Mouse (Mus musculus): ENCODE measurements around the gene Fndc3b.

The Fndc3b gene

GRCm38 (mm10) chr3:27622451-27622850 is 88.7 kb downstream of the Fndc3b start:
- DNase-seq (ENCODE audit: extremely low spot score, low spot score) = no peak

GRCm38 (mm10) chr3:27621176-27621575 is 89.9 kb downstream of the Fndc3b start:
- DNase-seq (ENCODE audit: extremely low spot score, low spot score) = no peak

GRCm38 (mm10) chr3:27617733-27618132 is 93.4 kb downstream of the Fndc3b start:
- DNase-seq (ENCODE audit: extremely low spot score, low spot score) = no peak

GRCm38 (mm10) chr3:27617237-27617499 is 93.9 kb downstream of the Fndc3b start:
- DNase-seq (ENCODE audit: extremely low spot score, low spot score) = no peak

GRCm38 (mm10) chr3:27616421-27617236 is 94.5 kb downstream of the Fndc3b start:
- no peak for DNase-seq (ENCODE audit: extremely low spot score, low spot score)

- DNase-seq (ENCODE audit: extremely low spot score, low spot score) = no peak
Measured at GRCm38 (mm10) chr3:27615479-27615878, 95.6 kb downstream of the Fndc3b start.

GRCm38 (mm10) chr3:27613828-27614227 is 97.3 kb downstream of the Fndc3b start:
- no peak for DNase-seq (ENCODE audit: extremely low spot score, low spot score)

- DNase-seq (ENCODE audit: extremely low spot score, low spot score) = no peak
Measured at GRCm38 (mm10) chr3:27613011-27613410, 98.1 kb downstream of the Fndc3b start.

- no peak for DNase-seq (ENCODE audit: extremely low spot score, low spot score)
Measured at GRCm38 (mm10) chr3:27611986-27612385, 99.1 kb downstream of the Fndc3b start.

- no peak for DNase-seq (ENCODE audit: extremely low spot score, low spot score)
Measured at GRCm38 (mm10) chr3:27610547-27610946, 100.6 kb downstream of the Fndc3b start.

GRCm38 (mm10) chr3:27610089-27610488 is 101.0 kb downstream of the Fndc3b start:
- no peak for DNase-seq (ENCODE audit: extremely low spot score, low spot score)

- DNase-seq (ENCODE audit: extremely low spot score, low spot score) = no peak
Measured at GRCm38 (mm10) chr3:27607796-27608151, 103.3 kb downstream of the Fndc3b start.

GRCm38 (mm10) chr3:27607081-27607795 is 103.9 kb downstream of the Fndc3b start:
- no peak for DNase-seq (ENCODE audit: extremely low spot score, low spot score)

GRCm38 (mm10) chr3:27606626-27607025 is 104.5 kb downstream of the Fndc3b start:
- no peak for DNase-seq (ENCODE audit: extremely low spot score, low spot score)

- DNase-seq (ENCODE audit: extremely low spot score, low spot score) = no peak
Measured at GRCm38 (mm10) chr3:27605613-27606012, 105.5 kb downstream of the Fndc3b start.

- DNase-seq (ENCODE audit: extremely low spot score, low spot score) = no peak
Measured at GRCm38 (mm10) chr3:27605081-27605480, 106.0 kb downstream of the Fndc3b start.

GRCm38 (mm10) chr3:27604629-27605028 is 106.5 kb downstream of the Fndc3b start:
- DNase-seq (ENCODE audit: extremely low spot score, low spot score) = no peak

- DNase-seq (ENCODE audit: extremely low spot score, low spot score) = no peak
Measured at GRCm38 (mm10) chr3:27603905-27604620, 107.0 kb downstream of the Fndc3b start.

- no peak for DNase-seq (ENCODE audit: extremely low spot score, low spot score)
Measured at GRCm38 (mm10) chr3:27600645-27601044, 110.5 kb downstream of the Fndc3b start.

GRCm38 (mm10) chr3:27600197-27600596 is 110.9 kb downstream of the Fndc3b start:
- no peak for DNase-seq (ENCODE audit: extremely low spot score, low spot score)

- no peak for DNase-seq (ENCODE audit: extremely low spot score, low spot score)
Measured at GRCm38 (mm10) chr3:27598437-27599382, 112.4 kb downstream of the Fndc3b start.

Measured in neural tube, embryonic 10.5 days (tissue).